Mouse (Mus musculus): Measurements from ENCODE around the gene Rsg1. TPM values are rescaled to one million over a fixed set of nuclear protein-coding genes. Genes with fewer than 3 reads are reported as not detected.

Gene Rsg1
- 2.6 and 4.0 TPM in 2 replicates for polyA plus RNA-seq (2016; fragmentation: Nextera tagmentation; extraction: Ambion mirVana)

DNA sequence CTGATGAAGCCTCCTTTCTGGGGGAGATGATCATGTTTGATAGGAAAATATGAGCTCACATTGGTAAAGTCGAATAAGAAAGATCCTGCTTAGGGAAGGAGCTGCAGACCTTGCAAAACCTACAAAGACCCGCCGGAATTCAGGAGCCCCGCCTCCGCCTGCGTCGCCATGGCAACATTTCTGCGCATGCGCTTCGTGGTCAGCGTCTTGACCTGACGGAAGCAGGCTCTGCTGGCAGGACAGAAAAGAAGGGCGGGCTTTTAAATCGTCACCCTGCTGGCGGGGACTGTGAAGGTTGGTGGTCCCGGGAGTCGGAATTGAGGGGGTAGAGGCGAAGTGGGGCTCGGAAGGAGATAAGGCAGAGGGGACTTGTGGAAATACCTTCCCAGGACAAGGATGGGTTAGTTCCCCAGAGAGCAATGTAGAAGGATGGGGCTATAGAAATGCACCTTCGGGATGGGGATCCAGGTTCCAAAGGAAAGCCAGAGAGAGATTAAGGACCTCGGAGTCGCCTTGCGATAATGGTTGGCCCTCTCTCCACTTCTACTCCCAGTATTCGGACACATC, at the start of gene Rsg1:
Rsg1 (plus strand) TSS at position 187 of the 567 bp plus-strand sequence.
- H3K4me1 ChIP-seq: peaks cover 20% of the 10 kb centered on the region
- H3K9me3 ChIP-seq: no peaks in the 10 kb centered on the region
- no peaks in the 10 kb centered on the region for H3K27me3 ChIP-seq (ENCODE audit: insufficient read depth, poor library complexity, severe bottlenecking)
- WGBS: 0% methylated on average over 24 of the region's 24 CpGs
- peak within 1 kb of the TSS; percentile 70 for H3K27ac ChIP-seq
- no peaks in the 10 kb centered on the region for H3K36me3 ChIP-seq
- H3K4me3 ChIP-seq: peak within 1 kb of the TSS; percentile 70
- peak; percentile 97 for DNase-seq (ENCODE audit: low spot score)

DNA sequence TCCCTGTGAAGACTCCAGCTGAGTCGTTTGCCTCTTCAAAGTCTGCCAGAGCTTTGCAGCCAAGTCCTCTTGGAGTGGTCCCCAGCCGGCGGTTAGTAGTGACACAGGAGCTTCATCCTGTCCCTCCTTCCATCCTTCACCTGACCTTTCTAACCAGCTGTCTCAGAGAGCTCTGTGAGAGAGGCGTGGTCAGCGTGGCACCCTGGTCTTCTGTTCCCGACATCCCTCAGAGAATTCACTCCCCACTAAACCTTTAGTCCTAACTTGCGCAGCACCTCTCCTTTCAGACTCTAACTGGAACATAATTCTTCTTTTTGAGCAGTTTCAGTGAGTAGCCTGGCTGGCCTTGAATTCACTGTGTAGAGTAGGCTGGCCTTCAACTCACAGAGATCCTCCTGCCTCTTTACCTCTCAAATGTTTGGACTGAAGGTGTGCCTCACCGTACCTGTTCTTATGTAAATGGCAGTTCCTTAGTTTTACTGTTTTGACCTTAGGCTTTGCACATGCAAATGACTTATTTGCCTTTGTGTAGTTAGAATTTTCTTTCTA, 47.9 kb upstream of the Rsg1 start:
- H3K27ac ChIP-seq: no peak overlapping the region
- peaks cover 45% of the 10 kb centered on the region for H3K36me3 ChIP-seq
- H3K4me3 ChIP-seq: no peak overlapping the region
- H3K4me1 ChIP-seq: peaks cover 9% of the 10 kb centered on the region; the same call in 1 of the 2 replicates
- no peak for DNase-seq (ENCODE audit: low spot score)
- H3K27me3 ChIP-seq (ENCODE audit: insufficient read depth, poor library complexity, severe bottlenecking): no peaks in the 10 kb centered on the region
- no peaks in the 10 kb centered on the region for H3K9me3 ChIP-seq
- WGBS: 69% methylated on average over 8 of the region's 8 CpGs

DNA sequence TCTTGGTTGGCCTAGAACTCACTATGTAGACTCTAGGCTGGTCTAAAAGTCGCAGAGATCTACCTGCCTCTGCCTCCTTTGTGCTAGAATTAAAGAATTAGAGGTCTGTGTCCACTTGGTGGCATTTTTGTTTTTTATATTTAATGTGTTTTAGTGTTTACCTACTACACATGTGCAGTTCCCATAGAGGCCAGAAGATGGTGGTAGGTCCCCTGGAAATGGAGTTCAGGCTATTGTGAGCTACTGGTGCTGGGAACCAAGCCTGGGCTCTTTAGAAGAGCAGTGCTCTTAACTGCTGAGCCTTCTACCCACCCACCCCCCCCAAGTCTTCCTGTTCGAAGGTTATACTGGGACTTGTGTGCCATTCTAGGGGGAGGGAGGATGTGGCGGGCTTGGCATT, 46.6 kb upstream of the Rsg1 start:
- Histone ChIP-seq H3K27ac (no peak overlapping the region), H3K4me3 (no peak overlapping the region), H3K36me3 (peaks cover 59% of the 10 kb centered on the region), H3K4me1 (peaks cover 9% of the 10 kb centered on the region; the same call in 1 of the 2 replicates), H3K9me3 (no peaks in the 10 kb centered on the region), H3K27me3 (ENCODE audit: insufficient read depth, poor library complexity, severe bottlenecking) (no peaks in the 10 kb centered on the region)
- no peak for DNase-seq (ENCODE audit: low spot score)
- 96% methylated on average over 3 of the region's 3 CpGs for WGBS

DNA sequence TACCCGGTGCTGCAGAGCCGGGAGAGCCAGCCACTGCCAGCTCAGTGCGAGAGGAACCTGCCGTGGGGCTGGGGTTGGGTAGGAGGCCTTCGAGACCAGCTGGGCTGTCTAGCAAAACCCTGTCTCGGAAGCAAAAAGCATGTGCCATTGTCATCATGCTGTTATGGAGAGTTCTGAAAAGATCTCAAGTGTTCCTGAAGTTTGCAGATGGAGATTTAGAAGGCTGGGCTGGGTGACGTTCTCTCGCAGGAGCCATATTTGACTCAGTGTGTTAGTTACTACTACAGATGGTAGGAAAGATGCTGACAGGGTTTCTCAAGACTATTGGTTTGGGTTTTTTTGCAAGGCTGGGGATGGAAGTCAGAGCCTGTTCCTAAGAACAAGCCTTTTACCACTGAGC, 41.6 kb upstream of the Rsg1 start:
- no peaks in the 10 kb centered on the region for H3K9me3 ChIP-seq
- peaks cover 58% of the 10 kb centered on the region for H3K36me3 ChIP-seq
- H3K4me3 ChIP-seq: no peak overlapping the region
- H3K27ac ChIP-seq: no peak overlapping the region
- no peak for DNase-seq (ENCODE audit: low spot score)
- H3K4me1 ChIP-seq: peaks cover 11% of the 10 kb centered on the region; the same call in 1 of the 2 replicates
- 88% methylated on average over 8 of the region's 8 CpGs for WGBS
- no peaks in the 10 kb centered on the region for H3K27me3 ChIP-seq (ENCODE audit: insufficient read depth, poor library complexity, severe bottlenecking)

DNA sequence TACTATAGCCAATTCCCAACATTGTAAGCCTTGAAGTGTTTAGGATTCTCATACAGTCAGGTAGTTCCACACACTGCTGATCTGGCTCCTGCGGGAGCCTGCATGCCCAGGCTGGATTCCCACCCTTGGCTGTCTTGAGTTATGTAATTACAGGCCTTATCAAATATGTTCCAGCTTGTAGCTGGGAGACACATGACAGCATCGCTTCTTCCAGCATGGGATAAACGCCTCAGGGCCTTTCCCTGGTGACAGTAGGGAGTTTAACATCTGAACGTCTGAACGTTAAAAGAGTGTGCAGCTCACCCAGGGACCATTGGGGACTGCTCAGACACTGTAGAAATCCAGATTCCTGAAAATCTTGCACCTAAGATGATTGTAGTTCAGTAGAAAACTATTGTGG, 38.0 kb upstream of the Rsg1 start:
- Histone ChIP-seq H3K9me3 (no peaks in the 10 kb centered on the region), H3K27ac (no peak overlapping the region), H3K4me1 (peaks cover 13% of the 10 kb centered on the region; the same call in 1 of the 2 replicates), H3K4me3 (no peak overlapping the region), H3K27me3 (ENCODE audit: insufficient read depth, poor library complexity, severe bottlenecking) (no peaks in the 10 kb centered on the region), H3K36me3 (peaks cover 48% of the 10 kb centered on the region)
- 78% methylated on average over 5 of the region's 5 CpGs for WGBS
- DNase-seq (ENCODE audit: low spot score): no peak

DNA sequence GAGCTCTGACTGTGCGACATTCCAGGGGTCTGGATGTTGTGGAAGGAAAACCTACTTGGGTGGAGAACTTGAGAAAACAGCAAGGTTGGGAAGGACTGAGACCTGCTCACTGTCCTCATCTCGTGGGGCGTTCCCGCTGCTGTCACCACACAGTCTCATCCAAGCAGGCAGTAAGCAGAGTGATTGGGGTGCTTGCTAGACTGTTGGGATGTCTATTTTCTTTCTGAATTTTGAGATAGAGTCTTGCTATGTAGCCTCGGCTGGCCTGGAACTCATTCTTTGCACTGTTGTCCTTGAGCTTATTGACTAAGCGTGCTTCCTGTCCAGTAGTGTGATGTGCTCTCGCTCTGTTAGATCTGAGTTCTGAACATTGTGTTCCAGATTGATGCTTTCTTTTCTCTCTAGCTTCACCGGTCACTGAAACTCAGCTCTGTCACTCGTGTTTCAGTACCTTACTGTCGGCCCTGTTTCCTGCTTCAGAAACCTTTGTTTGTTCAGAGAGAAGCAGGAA, 37.4 kb upstream of the Rsg1 start:
- WGBS: 83% methylated on average over 10 of the region's 10 CpGs
- Histone ChIP-seq H3K4me1 (peaks cover 13% of the 10 kb centered on the region; the same call in 1 of the 2 replicates), H3K27ac (no peak overlapping the region), H3K4me3 (no peak overlapping the region), H3K36me3 (peaks cover 48% of the 10 kb centered on the region), H3K27me3 (ENCODE audit: insufficient read depth, poor library complexity, severe bottlenecking) (no peaks in the 10 kb centered on the region), H3K9me3 (no peaks in the 10 kb centered on the region)
- no peak for DNase-seq (ENCODE audit: low spot score)

DNA sequence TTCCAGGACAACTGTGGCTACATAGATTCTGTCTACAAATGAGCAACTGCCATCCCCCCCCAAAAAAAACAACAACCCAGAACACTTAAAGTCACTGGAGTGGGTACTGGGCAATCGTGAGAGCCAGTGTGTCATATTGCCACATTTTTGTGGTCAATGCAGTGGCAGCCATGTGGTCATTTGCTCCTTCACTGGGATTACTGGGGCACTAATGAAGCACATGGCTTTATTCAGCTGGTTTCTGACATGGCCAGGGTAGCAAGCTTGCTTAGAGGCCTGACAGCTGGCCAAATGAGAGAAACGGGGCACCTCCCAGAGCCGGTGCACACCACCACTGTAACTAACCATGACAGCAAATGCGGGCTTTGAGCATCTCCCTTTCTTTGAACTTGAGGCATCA, 35.3 kb upstream of the Rsg1 start:
- Histone ChIP-seq H3K4me1 (peaks cover 13% of the 10 kb centered on the region; the same call in 1 of the 2 replicates), H3K27me3 (ENCODE audit: insufficient read depth, poor library complexity, severe bottlenecking) (no peaks in the 10 kb centered on the region), H3K27ac (no peak overlapping the region), H3K4me3 (no peak overlapping the region), H3K9me3 (no peaks in the 10 kb centered on the region), H3K36me3 (peaks cover 55% of the 10 kb centered on the region)
- 89% methylated on average over 4 of the region's 4 CpGs for whole genome bisulfite sequencing
- DNase-seq (ENCODE audit: low spot score): no peak

DNA sequence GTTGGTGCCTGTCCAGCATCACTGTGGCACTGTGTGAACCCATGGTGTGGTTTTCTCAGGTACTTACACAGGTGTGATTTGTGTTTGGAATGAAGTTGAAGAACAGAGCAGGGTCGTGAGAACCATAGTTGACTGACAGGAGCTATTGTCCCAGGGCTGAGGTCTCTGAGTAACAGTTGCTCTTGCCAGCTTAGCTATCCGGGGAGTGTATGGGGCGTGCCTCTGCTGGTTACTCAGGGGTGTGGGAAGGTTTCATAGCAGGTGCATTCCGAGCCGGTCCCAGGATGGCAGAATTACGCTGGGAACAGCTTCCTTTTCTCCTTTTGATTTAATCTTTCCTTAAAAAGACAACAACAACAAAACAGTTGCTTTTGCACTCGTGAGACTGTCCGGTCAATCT, 32.9 kb upstream of the Rsg1 start:
- no peak for DNase-seq (ENCODE audit: low spot score)
- Histone ChIP-seq H3K4me3 (no peak overlapping the region), H3K27ac (no peak overlapping the region), H3K27me3 (ENCODE audit: insufficient read depth, poor library complexity, severe bottlenecking) (no peaks in the 10 kb centered on the region), H3K9me3 (no peaks in the 10 kb centered on the region), H3K36me3 (peaks cover 58% of the 10 kb centered on the region), H3K4me1 (peaks cover 14% of the 10 kb centered on the region)
- 88% methylated on average over 8 of the region's 8 CpGs for WGBS

DNA sequence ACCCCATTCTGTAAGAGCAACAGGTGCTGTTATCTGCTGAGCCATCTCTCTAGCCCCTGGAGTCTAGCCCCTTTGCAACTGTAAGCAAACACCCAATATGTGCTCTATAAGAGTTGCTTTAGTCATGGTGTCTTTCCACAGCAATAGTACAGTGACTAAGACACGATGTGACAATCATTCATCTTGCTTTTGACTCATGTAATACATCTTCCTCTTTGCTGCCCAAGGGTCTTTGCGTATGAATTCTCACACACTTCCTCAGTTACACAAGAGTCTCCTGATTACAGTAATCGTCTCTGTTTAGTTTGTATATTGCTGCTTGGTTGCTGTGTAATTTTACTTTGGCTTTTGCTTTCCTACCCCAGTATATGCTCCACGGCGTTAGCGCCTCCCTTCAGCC, 31.8 kb upstream of the Rsg1 start:
- 95% methylated on average over 6 of the region's 6 CpGs for WGBS
- no peak overlapping the region for H3K4me3 ChIP-seq
- no peaks in the 10 kb centered on the region for H3K9me3 ChIP-seq
- no peak overlapping the region for H3K27ac ChIP-seq
- no peak for DNase-seq (ENCODE audit: low spot score)
- H3K4me1 ChIP-seq: peaks cover 15% of the 10 kb centered on the region
- no peaks in the 10 kb centered on the region for H3K27me3 ChIP-seq (ENCODE audit: insufficient read depth, poor library complexity, severe bottlenecking)
- H3K36me3 ChIP-seq: peaks cover 55% of the 10 kb centered on the region

DNA sequence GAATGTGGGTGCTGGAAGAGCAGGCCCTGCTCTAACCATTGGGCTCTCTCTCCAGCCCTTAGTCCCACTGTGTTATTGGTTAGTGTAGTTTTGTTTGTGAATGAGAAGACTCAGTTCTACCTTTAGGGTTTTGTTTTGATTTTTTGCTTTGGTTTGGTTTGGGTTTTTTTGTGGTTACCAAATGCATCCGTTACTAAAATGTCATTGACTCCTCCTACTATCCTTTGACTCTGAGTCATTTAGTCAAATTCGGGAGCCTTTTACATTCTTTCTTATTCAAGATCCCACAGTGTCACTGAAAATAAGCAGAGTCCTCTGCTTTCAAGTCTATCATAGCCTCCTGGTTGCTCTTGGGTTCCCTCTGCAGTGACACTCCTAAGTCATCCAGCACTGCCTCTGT, 29.8 kb upstream of the Rsg1 start:
- Histone ChIP-seq H3K27ac (no peak overlapping the region), H3K9me3 (no peaks in the 10 kb centered on the region), H3K36me3 (peaks cover 42% of the 10 kb centered on the region), H3K27me3 (ENCODE audit: insufficient read depth, poor library complexity, severe bottlenecking) (no peaks in the 10 kb centered on the region), H3K4me1 (peaks cover 19% of the 10 kb centered on the region), H3K4me3 (no peak overlapping the region)
- WGBS: 88% methylated on average over 2 of the region's 2 CpGs
- DNase-seq (ENCODE audit: low spot score): no peak

DNA sequence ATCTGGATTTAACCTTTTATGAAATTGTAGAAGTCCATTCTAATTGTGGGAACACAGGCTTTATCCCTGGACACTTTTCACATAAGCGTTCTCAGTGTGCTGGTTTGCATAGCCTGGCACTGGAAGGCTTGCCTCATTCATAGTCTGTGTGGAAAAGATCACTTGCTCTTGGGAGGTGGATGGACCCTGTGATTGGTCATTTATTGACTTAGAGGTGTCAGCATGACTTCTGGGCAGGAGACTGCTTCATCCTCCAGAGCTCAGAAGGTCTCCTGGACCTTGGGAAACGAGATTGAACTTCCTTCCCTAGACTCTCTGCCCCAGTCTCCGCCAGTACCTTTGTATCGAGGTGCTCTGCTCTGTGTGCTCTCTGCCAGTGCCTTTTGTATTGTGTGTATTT, 29.3 kb upstream of the Rsg1 start:
- no peaks in the 10 kb centered on the region for H3K27me3 ChIP-seq (ENCODE audit: insufficient read depth, poor library complexity, severe bottlenecking)
- DNase-seq (ENCODE audit: low spot score): no peak
- WGBS: 92% methylated on average over 4 of the region's 4 CpGs
- H3K36me3 ChIP-seq: peaks cover 44% of the 10 kb centered on the region
- H3K9me3 ChIP-seq: no peaks in the 10 kb centered on the region
- no peak overlapping the region for H3K4me3 ChIP-seq
- H3K27ac ChIP-seq: no peak overlapping the region
- H3K4me1 ChIP-seq: peaks cover 19% of the 10 kb centered on the region

DNA sequence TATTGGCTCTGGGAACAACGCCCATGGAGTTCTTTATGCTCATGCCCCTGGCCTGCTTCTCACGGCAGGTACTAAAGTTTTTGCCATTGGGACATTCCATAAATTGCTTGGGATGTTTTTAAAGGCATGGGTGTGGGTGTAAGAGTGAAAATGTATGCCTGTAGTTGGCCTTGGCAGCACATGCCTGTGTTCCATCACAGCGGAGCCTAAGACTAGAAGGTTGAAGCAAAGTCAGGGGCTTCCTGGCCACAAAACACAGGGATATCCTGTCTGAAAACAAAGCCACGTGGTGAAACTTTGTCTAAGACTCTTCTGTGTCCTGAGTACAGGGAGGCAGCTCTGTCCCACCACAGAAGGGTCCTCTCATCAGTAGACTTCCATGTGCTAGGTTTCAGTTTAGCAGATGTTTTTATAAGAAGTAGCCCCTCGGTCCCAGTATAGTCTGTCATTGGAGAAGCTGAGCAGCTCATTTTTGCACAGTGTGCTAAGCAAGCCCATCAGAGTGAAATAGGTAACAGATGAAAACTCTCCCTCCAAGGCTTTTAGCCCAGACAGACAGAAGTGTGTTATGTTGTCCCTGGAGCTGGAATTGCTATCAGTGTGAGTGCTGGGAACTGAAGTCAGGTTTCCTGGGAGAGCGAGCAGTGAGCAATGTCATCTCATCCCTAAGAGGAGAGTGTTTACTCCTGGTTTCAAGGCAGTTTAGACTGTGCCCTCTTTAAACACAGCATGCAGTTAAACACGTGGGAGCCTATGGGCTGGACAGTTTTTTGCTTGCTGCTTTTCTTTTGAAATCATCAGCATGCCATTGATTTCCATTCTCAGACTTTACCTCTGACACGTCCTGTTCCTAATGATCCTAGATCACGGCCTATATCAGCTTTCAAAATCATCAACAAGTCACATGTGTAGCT, 26.6 kb upstream of the Rsg1 start:
- DNase-seq (ENCODE audit: low spot score): no peak
- WGBS: 70% methylated on average over 9 of the region's 9 CpGs
- peaks cover 42% of the 10 kb centered on the region for H3K36me3 ChIP-seq

DNA sequence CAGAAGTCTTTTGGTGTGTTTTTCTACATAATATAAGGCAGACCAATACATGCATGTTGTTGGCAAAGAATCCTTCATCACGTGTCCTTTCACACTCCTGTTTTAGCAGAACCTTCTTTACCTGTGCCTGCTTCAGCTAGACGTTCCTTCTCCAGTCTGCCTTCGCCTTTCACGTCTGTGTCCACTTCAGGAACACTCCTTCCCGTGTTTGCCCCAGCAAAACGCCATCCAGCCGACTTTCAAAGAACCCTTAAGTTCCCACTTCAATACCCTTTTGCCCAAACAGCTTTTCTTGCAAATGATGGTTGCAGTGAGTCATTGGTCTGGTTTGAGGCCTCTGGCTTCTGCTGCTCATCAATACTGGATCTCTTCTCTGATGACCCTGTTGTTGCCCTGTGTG, 22.5 kb upstream of the Rsg1 start:
- 85% methylated on average over 7 of the region's 7 CpGs for WGBS
- Histone ChIP-seq H3K27ac (no peak overlapping the region), H3K4me3 (no peak overlapping the region), H3K27me3 (ENCODE audit: insufficient read depth, poor library complexity, severe bottlenecking) (no peaks in the 10 kb centered on the region), H3K36me3 (peaks cover 55% of the 10 kb centered on the region), H3K9me3 (no peaks in the 10 kb centered on the region), H3K4me1 (peaks cover 13% of the 10 kb centered on the region)
- DNase-seq (ENCODE audit: low spot score): no peak

More for the DNA sequence above, 26.6 kb upstream of the Rsg1 start:
- H3K9me3 ChIP-seq: no peaks in the 10 kb centered on the region
- no peaks in the 10 kb centered on the region for H3K27me3 ChIP-seq (ENCODE audit: insufficient read depth, poor library complexity, severe bottlenecking)
- H3K4me3 ChIP-seq: no peak overlapping the region
- peak overlapping the region; percentile 19; the same call in 1 of the 2 replicates for H3K27ac ChIP-seq
- peaks cover 19% of the 10 kb centered on the region for H3K4me1 ChIP-seq
